8 mouse cellular contexts compared by ENCODE assay signal in the genomic region with DNA sequence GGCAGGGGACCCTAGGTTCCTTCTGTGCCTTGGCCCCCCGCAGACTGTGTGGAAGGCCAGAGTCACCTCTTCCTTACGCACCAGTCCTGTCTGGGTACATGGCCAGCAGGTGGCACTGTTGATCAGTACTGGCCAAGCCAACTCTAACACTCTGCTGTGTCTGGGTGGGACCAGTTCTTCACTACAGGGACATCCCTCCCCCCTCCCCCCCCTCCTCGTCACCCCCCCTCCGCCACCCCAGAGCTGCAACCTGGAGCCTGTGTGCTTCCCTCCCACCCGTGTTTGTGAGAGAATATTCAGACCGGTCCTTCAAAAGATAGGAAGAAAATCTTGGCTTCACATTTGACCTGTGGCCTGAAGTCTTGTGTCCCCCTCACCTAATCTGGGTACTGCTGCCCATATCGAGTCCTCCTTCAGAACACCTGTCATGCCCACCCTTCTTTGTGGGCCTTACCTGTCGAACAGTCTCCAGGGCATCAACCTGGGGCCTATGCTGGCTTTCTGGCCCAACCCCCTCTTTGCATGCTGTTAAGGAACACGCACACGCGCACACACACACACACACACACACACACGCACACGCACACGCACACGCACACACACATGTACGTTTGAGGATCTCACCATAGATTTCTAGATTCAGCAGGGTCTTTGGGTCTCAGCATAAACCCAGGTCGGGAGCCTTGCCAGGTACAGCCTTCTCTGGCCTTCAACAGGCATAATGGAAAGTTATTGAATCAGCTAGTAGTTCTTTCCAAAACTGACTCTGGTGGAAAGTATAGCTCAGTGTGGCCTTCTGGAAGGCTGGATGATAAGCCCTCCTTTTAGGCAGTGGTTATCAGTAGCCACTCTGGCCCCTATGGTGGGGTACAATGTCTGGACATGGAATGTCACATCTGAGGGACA. TPM values are rescaled to one million over a fixed set of nuclear protein-coding genes. Genes with fewer than 3 reads are reported as not detected.
DNase-seq lines count a peak whose midpoint lies in the region; ATAC-seq and TF ChIP-seq lines count a peak whose summit lies in the region.

No protein-coding gene starts in this region.

- peak; percentile 92 for TF ChIP-seq CTCF in liver, postnatal 0 days (IDR thresholded peaks at IDR 0.05; ENCODE audit: low read depth)

- peaks cover 20% of the 10 kb centered on the region for H3K36me3 ChIP-seq in forebrain, embryonic 15.5 days
- H3K36me3 ChIP-seq in liver, postnatal 0 days (replicated peaks; ENCODE audit: insufficient read depth, low read length), result peaks cover 13% of the 10 kb centered on the region; the same call in 1 of the 2 replicates
- H3K36me3 ChIP-seq in neural tube, embryonic 14.5 days (ENCODE audit: control insufficient read depth, insufficient read depth, low read length), result peaks cover 28% of the 10 kb centered on the region

- H3K4me2 ChIP-seq in forebrain, embryonic 15.5 days (replicated peaks), result no peak overlapping the region
- H3K4me2 ChIP-seq in liver, postnatal 0 days (ENCODE audit: low read depth, low read length), result no peak overlapping the region
- no peak overlapping the region for H3K4me2 ChIP-seq in neural tube, embryonic 14.5 days (ENCODE audit: low read depth, low read length)

- DNase-seq in ES-CJ7 (ENCODE audit: low read depth, low spot score), result peak; percentile 87
- peak; percentile 89 for DNase-seq in cerebellum, adult 11-12 months
- peak; percentile 73 for DNase-seq in heart, postnatal 25 days (ENCODE audit: low spot score)
- peak; percentile 91 for DNase-seq in layer of hippocampus, adult 11-12 months (ENCODE audit: low spot score)
- peak; percentile 90 for DNase-seq in liver, postnatal 0 days
- DNase-seq in telencephalon, adult 2 months (ENCODE audit: low read depth, low spot score), result peak; percentile 59

- H3K9ac ChIP-seq in forebrain, embryonic 15.5 days (replicated peaks), result no peak overlapping the region
- H3K9ac ChIP-seq in liver, postnatal 0 days (replicated peaks), result no peak overlapping the region
- H3K9ac ChIP-seq in neural tube, embryonic 14.5 days (replicated peaks; ENCODE audit: low read depth, low read length), result no peak overlapping the region

- intact Hi-C loops in heart, postnatal 25 days (cut with DNase I), result loop anchor here (1.0 to 10.0 kb wide), 3 partner anchors 47 to 166 kb away; no protein-coding TSS in a partner anchor

- TF ChIP-seq EP300 in liver, postnatal 0 days (IDR thresholded peaks at IDR 0.05; ENCODE audit: low read depth), result no peak

- no peaks in the 10 kb centered on the region for H3K27me3 ChIP-seq in forebrain, embryonic 15.5 days
- H3K27me3 ChIP-seq in liver, postnatal 0 days (ENCODE audit: insufficient read depth, low read length), result no peaks in the 10 kb centered on the region
- H3K27me3 ChIP-seq in neural tube, embryonic 14.5 days (ENCODE audit: control insufficient read depth, insufficient read depth, low read length), result no peaks in the 10 kb centered on the region

- H3K27ac ChIP-seq in forebrain, embryonic 15.5 days (replicated peaks), result no peak overlapping the region
- no peak overlapping the region for H3K27ac ChIP-seq in liver, postnatal 0 days (ENCODE audit: low read depth)
- no peak overlapping the region for H3K27ac ChIP-seq in neural tube, embryonic 14.5 days (ENCODE audit: low read depth, low read length)

- ATAC-seq in forebrain, embryonic 15.5 days (replicated peaks), result peak; percentile 90
- peak; percentile 77 for ATAC-seq in liver, postnatal 0 days
- peak; percentile 91 for ATAC-seq in neural tube, embryonic 14.5 days (ENCODE audit: low read depth)

- no peak overlapping the region for H3K4me3 ChIP-seq in forebrain, embryonic 15.5 days
- no peak overlapping the region for H3K4me3 ChIP-seq in liver, postnatal 0 days (ENCODE audit: low read depth, low read length)
- no peak overlapping the region for H3K4me3 ChIP-seq in neural tube, embryonic 14.5 days (ENCODE audit: low read depth, low read length)

- 59% methylated on average over 16 of the region's 17 CpGs for WGBS in forebrain, embryonic 15.5 days
- 59% methylated on average over 15 of the region's 17 CpGs for WGBS in liver, postnatal 0 days (ENCODE audit: insufficient replicate concordance)
- WGBS in neural tube, embryonic 14.5 days, result 59% methylated on average over 17 of the region's 17 CpGs

- H3K4me1 ChIP-seq in forebrain, embryonic 15.5 days, result 0 out of 2 replicates have a peak, but pooled peaks cover 4% of the 10 kb centered on the region
- H3K4me1 ChIP-seq in liver, postnatal 0 days (ENCODE audit: insufficient read depth), result peaks cover 14% of the 10 kb centered on the region
- H3K4me1 ChIP-seq in neural tube, embryonic 14.5 days (ENCODE audit: control insufficient read depth, insufficient read depth, low read length), result no peaks in the 10 kb centered on the region

- no peaks in the 10 kb centered on the region for H3K9me3 ChIP-seq in forebrain, embryonic 15.5 days
- no peaks in the 10 kb centered on the region for H3K9me3 ChIP-seq in liver, postnatal 0 days (ENCODE audit: low read length)
- H3K9me3 ChIP-seq in neural tube, embryonic 14.5 days (ENCODE audit: control insufficient read depth, low read length), result no peaks in the 10 kb centered on the region

RNA-seq across cellular contexts. Expression of gene Creld2, which starts 9.6 kb away (rescaled TPM):
- polyA plus RNA-seq in forebrain, embryonic 15.5 days (2015; fragmentation: Nextera tagmentation; extraction: Ambion mirVana), result 58.5 and 59.5 TPM in 2 replicates
- total RNA-seq in heart, postnatal 25 days (2021), result 10 to 100 TPM; 24.7 to 27.3 TPM
- 32.9 and 33.1 TPM in 2 replicates for polyA plus RNA-seq in liver, postnatal 0 days (2015; fragmentation: Nextera tagmentation; extraction: Ambion mirVana)
- 53.1 and 58.6 TPM in 2 replicates for polyA plus RNA-seq in neural tube, embryonic 14.5 days (2014; fragmentation: Nextera tagmentation; extraction: Ambion mirVana)

RNA-seq across cellular contexts. Expression of gene Alg12, which starts 9.9 kb away (rescaled TPM):
- 7.8 and 8.5 TPM in 2 replicates for polyA plus RNA-seq in forebrain, embryonic 15.5 days (2015; fragmentation: Nextera tagmentation; extraction: Ambion mirVana)
- total RNA-seq in heart, postnatal 25 days (2021), result 10 to 100 TPM; 10.7 TPM
- polyA plus RNA-seq in liver, postnatal 0 days (2015; fragmentation: Nextera tagmentation; extraction: Ambion mirVana), result 3.6 and 3.7 TPM in 2 replicates
- polyA plus RNA-seq in neural tube, embryonic 14.5 days (2014; fragmentation: Nextera tagmentation; extraction: Ambion mirVana), result 8.1 and 8.2 TPM in 2 replicates

RNA-seq across cellular contexts. Expression of gene Pim3, which starts 32.9 kb away (rescaled TPM):
- 69.1 and 70.7 TPM in 2 replicates for polyA plus RNA-seq in forebrain, embryonic 15.5 days (2015; fragmentation: Nextera tagmentation; extraction: Ambion mirVana)
- 10 to 100 TPM; 86.8 to 98.2 TPM for total RNA-seq in heart, postnatal 25 days (2021)
- polyA plus RNA-seq in liver, postnatal 0 days (2015; fragmentation: Nextera tagmentation; extraction: Ambion mirVana), result 18.4 and 34.2 TPM in 2 replicates
- polyA plus RNA-seq in neural tube, embryonic 14.5 days (2014; fragmentation: Nextera tagmentation; extraction: Ambion mirVana), result 45.7 and 54.9 TPM in 2 replicates
